In the genomic region with DNA sequence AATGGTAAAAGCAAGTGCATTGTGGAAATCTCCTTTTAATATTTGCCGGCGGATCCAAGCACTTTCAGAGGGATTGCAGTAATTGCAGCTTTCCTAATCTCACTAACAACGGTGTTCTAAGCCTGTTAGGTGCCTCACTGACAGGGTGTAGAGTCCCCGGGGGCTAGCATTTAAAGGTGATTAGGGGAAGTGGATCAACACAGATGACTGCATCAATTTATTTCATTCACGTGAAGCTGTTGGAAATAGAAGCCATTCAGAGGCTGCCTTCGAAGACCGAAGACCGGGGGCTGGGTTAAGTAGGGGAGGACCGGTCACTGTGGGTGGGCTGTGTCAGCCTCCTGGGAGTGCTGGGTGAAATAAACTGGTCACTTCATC, we compare ENCODE assay signal across 21 mouse cellular contexts. TPM values are rescaled to one million over a fixed set of nuclear protein-coding genes. Genes with fewer than 3 reads are reported as not detected.
DNase-seq lines count a peak whose midpoint lies in the region; ATAC-seq and TF ChIP-seq lines count a peak whose summit lies in the region.
"Had no signal": no experiment of that assay in that cellular context is flagged by ENCODE, and none has a peak within 500 bp of the region (broad histone marks: within the 10 kb centered on the region; RNA-seq: fewer than 3 reads in every experiment).

No protein-coding gene starts in this region.

- H3K36me3 ChIP-seq in forebrain, embryonic 13.5 days (ENCODE audit: poor library complexity, severe bottlenecking) = no peaks in the 10 kb centered on the region
- no peaks in the 10 kb centered on the region for H3K36me3 ChIP-seq in forebrain, embryonic 15.5 days
- no peaks in the 10 kb centered on the region for H3K36me3 ChIP-seq in stomach, embryonic 16.5 days (ENCODE audit: control insufficient read depth, insufficient read depth, low read length)
- no peaks in the 10 kb centered on the region for H3K36me3 ChIP-seq in stomach, postnatal 0 days (ENCODE audit: control insufficient read depth, insufficient read depth, low read length)
- H3K36me3 ChIP-seq in midbrain, embryonic 13.5 days = no peaks in the 10 kb centered on the region
- H3K36me3 ChIP-seq: embryonic facial prominence, embryonic 12.5 days; heart, embryonic 12.5 days; limb, embryonic 15.5 days had no signal

- peak overlapping the region; percentile 19; the same call in 1 of the 2 replicates for H3K4me2 ChIP-seq in forebrain, embryonic 13.5 days
- no peak overlapping the region for H3K4me2 ChIP-seq in forebrain, embryonic 15.5 days (replicated peaks)
- no peak overlapping the region for H3K4me2 ChIP-seq in stomach, embryonic 16.5 days (ENCODE audit: low read depth, low read length)
- H3K4me2 ChIP-seq in stomach, postnatal 0 days (replicated peaks; ENCODE audit: low read depth) = no peak overlapping the region
- H3K4me2 ChIP-seq in midbrain, embryonic 13.5 days (replicated peaks) = peak overlapping the region; percentile 20; the same call in 1 of the 2 replicates
- H3K4me2 ChIP-seq: embryonic facial prominence, embryonic 12.5 days; heart, embryonic 12.5 days; limb, embryonic 15.5 days had no signal

- no peak; the same call in 1 of the 2 replicates for ATAC-seq in forebrain, embryonic 13.5 days
- no peak for ATAC-seq in forebrain, embryonic 15.5 days (replicated peaks)
- ATAC-seq in stomach, embryonic 16.5 days (ENCODE audit: insufficient read depth, low FRiP score) = no peak
- ATAC-seq in stomach, postnatal 0 days (ENCODE audit: low FRiP score, low TSS enrichment) = no peak
- ATAC-seq in midbrain, embryonic 13.5 days = 0 out of 2 replicates have a peak, but pooled peaks have one; percentile 24
- no peak for ATAC-seq in erythroid progenitor cell, adult 5-6 weeks (replicated peaks; ENCODE audit: low FRiP score, poor library complexity, severe bottlenecking)
- ATAC-seq: activated CD4-positive, CD25-positive, alpha-beta regulatory T cell, adult 4 months had no signal

- no peak for TF ChIP-seq EP300 in stomach, postnatal 0 days (optimal IDR thresholded peaks at IDR 0.05)

- peaks cover 74% of the 10 kb centered on the region for H3K27me3 ChIP-seq in forebrain, embryonic 13.5 days
- H3K27me3 ChIP-seq in forebrain, embryonic 15.5 days = peaks cover 11% of the 10 kb centered on the region; the same call in 1 of the 2 replicates
- no peaks in the 10 kb centered on the region for H3K27me3 ChIP-seq in stomach, embryonic 16.5 days (ENCODE audit: control insufficient read depth, insufficient read depth, low read length)
- no peaks in the 10 kb centered on the region for H3K27me3 ChIP-seq in stomach, postnatal 0 days (ENCODE audit: control insufficient read depth, insufficient read depth, low read length)
- peaks cover 41% of the 10 kb centered on the region for H3K27me3 ChIP-seq in midbrain, embryonic 13.5 days
- H3K27me3 ChIP-seq: embryonic facial prominence, embryonic 12.5 days had no signal

- H3K9me3 ChIP-seq in forebrain, embryonic 13.5 days (replicated peaks) = no peaks in the 10 kb centered on the region
- H3K9me3 ChIP-seq in forebrain, embryonic 15.5 days = no peaks in the 10 kb centered on the region
- H3K9me3 ChIP-seq in stomach, embryonic 16.5 days (replicated peaks; ENCODE audit: control insufficient read depth, low read length) = peaks cover 4% of the 10 kb centered on the region
- no peaks in the 10 kb centered on the region for H3K9me3 ChIP-seq in stomach, postnatal 0 days (ENCODE audit: control insufficient read depth, low read length)
- no peaks in the 10 kb centered on the region for H3K9me3 ChIP-seq in midbrain, embryonic 13.5 days
- H3K9me3 ChIP-seq: embryonic facial prominence, embryonic 12.5 days; heart, embryonic 12.5 days; limb, embryonic 15.5 days had no signal

- no peak overlapping the region for H3K9ac ChIP-seq in forebrain, embryonic 13.5 days
- no peak overlapping the region for H3K9ac ChIP-seq in forebrain, embryonic 15.5 days (replicated peaks)
- H3K9ac ChIP-seq in stomach, embryonic 16.5 days (ENCODE audit: low read length) = 0 out of 2 replicates have a peak overlapping the region, but pooled peaks have one; percentile 29
- no peak overlapping the region for H3K9ac ChIP-seq in stomach, postnatal 0 days (ENCODE audit: low read length)
- H3K9ac ChIP-seq in midbrain, embryonic 13.5 days (replicated peaks) = no peak overlapping the region; the same call in 1 of the 2 replicates
- H3K9ac ChIP-seq: embryonic facial prominence, embryonic 12.5 days; heart, embryonic 12.5 days; limb, embryonic 15.5 days had no signal

- H3K4me3 ChIP-seq in forebrain, embryonic 13.5 days = no peak overlapping the region
- H3K4me3 ChIP-seq in forebrain, embryonic 15.5 days = no peak overlapping the region
- H3K4me3 ChIP-seq in stomach, embryonic 16.5 days (replicated peaks; ENCODE audit: low read length) = no peak overlapping the region
- H3K4me3 ChIP-seq in stomach, postnatal 0 days (ENCODE audit: low read depth, low read length) = no peak overlapping the region
- no peak overlapping the region for H3K4me3 ChIP-seq in midbrain, embryonic 13.5 days (replicated peaks)
- H3K4me3 ChIP-seq: embryonic facial prominence, embryonic 12.5 days; heart, embryonic 12.5 days; limb, embryonic 15.5 days had no signal

- WGBS in forebrain, embryonic 13.5 days = 6% methylated on average over 9 of the region's 9 CpGs
- WGBS in forebrain, embryonic 15.5 days = 8% methylated on average over 9 of the region's 9 CpGs
- WGBS in stomach, embryonic 16.5 days = 45% methylated on average over 9 of the region's 9 CpGs
- 40% methylated on average over 9 of the region's 9 CpGs for WGBS in stomach, postnatal 0 days
- WGBS in midbrain, embryonic 13.5 days = 13% methylated on average over 9 of the region's 9 CpGs

- no peak for TF ChIP-seq CTCF in stomach, postnatal 0 days (IDR thresholded peaks at IDR 0.05; ENCODE audit: low read depth)

- DNase-seq in stomach, postnatal 0 days (ENCODE audit: low spot score) = no peak
- peak; percentile 74 for DNase-seq in retina, postnatal 1 day
- DNase-seq in layer of hippocampus, adult 8-10 months (ENCODE audit: low spot score in 2 of 2) = no peak
- DNase-seq: adrenal gland, postnatal 14 days; cerebellum, adult 8-10 months; layer of hippocampus, postnatal 36 days; right cerebral cortex, postnatal 4 days; thymus, adult 2 months had no signal

- peaks cover 10% of the 10 kb centered on the region for H3K4me1 ChIP-seq in forebrain, embryonic 13.5 days
- peaks cover 15% of the 10 kb centered on the region for H3K4me1 ChIP-seq in forebrain, embryonic 15.5 days
- H3K4me1 ChIP-seq in stomach, embryonic 16.5 days (ENCODE audit: control insufficient read depth, insufficient read depth, low read length) = 0 out of 2 replicates have a peak, but pooled peaks cover 4% of the 10 kb centered on the region
- no peaks in the 10 kb centered on the region for H3K4me1 ChIP-seq in stomach, postnatal 0 days (replicated peaks; ENCODE audit: control insufficient read depth, insufficient read depth)
- H3K4me1 ChIP-seq in midbrain, embryonic 13.5 days (replicated peaks) = peaks cover 14% of the 10 kb centered on the region
- H3K4me1 ChIP-seq: heart, embryonic 12.5 days; limb, embryonic 15.5 days had no signal

- 0 out of 2 replicates have a peak overlapping the region, but pooled peaks have one; percentile 0 for H3K27ac ChIP-seq in forebrain, embryonic 13.5 days
- H3K27ac ChIP-seq in forebrain, embryonic 15.5 days (replicated peaks) = no peak overlapping the region
- no peak overlapping the region for H3K27ac ChIP-seq in stomach, embryonic 16.5 days (ENCODE audit: low read length)
- H3K27ac ChIP-seq in stomach, postnatal 0 days (replicated peaks) = no peak overlapping the region
- H3K27ac ChIP-seq in midbrain, embryonic 13.5 days = no peak overlapping the region
- H3K27ac ChIP-seq: embryonic facial prominence, embryonic 12.5 days; limb, embryonic 15.5 days had no signal

RNA-seq across cellular contexts. Expression of a gene that starts 6.6 kb away (rescaled TPM):
- polyA plus RNA-seq in forebrain, embryonic 13.5 days (2015; fragmentation: Nextera tagmentation; extraction: Ambion mirVana) = 0.35 TPM in 1 of 2 replicates, not detected in the other
- 4.5 and 6.6 TPM in 2 replicates for polyA plus RNA-seq in forebrain, embryonic 15.5 days (2015; fragmentation: Nextera tagmentation; extraction: Ambion mirVana)
- polyA plus RNA-seq in stomach, embryonic 16.5 days (2015; fragmentation: Nextera tagmentation; extraction: Ambion mirVana) = 0.72 and 1.8 TPM in 2 replicates
- 0.34 and 0.35 TPM in 2 replicates for polyA plus RNA-seq in stomach, postnatal 0 days (2015; fragmentation: Nextera tagmentation; extraction: Ambion mirVana)
- polyA plus RNA-seq in midbrain, embryonic 13.5 days (2015; fragmentation: Nextera tagmentation; extraction: Ambion mirVana) = not detected in 2 replicates
- total RNA-seq in erythroid progenitor cell, adult 5-6 weeks (2015; ENCODE audit: low replicate concordance) = 51.1 and 56.6 TPM in 2 replicates
- 20.4 and 22.6 TPM in 2 replicates for total RNA-seq in erythroid progenitor cell, adult 5-6 weeks (2017; ENCODE audit: low replicate concordance)
- total RNA-seq in layer of hippocampus, adult 8-10 months (2022) = 1 to 10 TPM; 3.4 to 7.7 (median 4.1) TPM
- total RNA-seq: adrenal gland, postnatal 14 days; common myeloid progenitor, adult 5-6 weeks; gastrocnemius, adult 18-20 months; hematopoietic stem cell, adult 5-6 weeks had no signal
- polyA plus RNA-seq: activated CD4-positive, CD25-positive, alpha-beta regulatory T cell, adult 4 months had no signal

RNA-seq across cellular contexts. Expression of a gene that starts 8.4 kb away (rescaled TPM):
- polyA plus RNA-seq in forebrain, embryonic 13.5 days (2015; fragmentation: Nextera tagmentation; extraction: Ambion mirVana) = 4.3 TPM in 2 replicates
- polyA plus RNA-seq in forebrain, embryonic 15.5 days (2015; fragmentation: Nextera tagmentation; extraction: Ambion mirVana) = 4.0 and 4.1 TPM in 2 replicates
- 2.0 and 2.2 TPM in 2 replicates for polyA plus RNA-seq in stomach, embryonic 16.5 days (2015; fragmentation: Nextera tagmentation; extraction: Ambion mirVana)
- polyA plus RNA-seq in stomach, postnatal 0 days (2015; fragmentation: Nextera tagmentation; extraction: Ambion mirVana) = 1.4 and 1.6 TPM in 2 replicates
- polyA plus RNA-seq in midbrain, embryonic 13.5 days (2015; fragmentation: Nextera tagmentation; extraction: Ambion mirVana) = 5.1 and 5.3 TPM in 2 replicates
- 0.72 and 2.9 TPM in 2 replicates for total RNA-seq in erythroid progenitor cell, adult 5-6 weeks (2015; ENCODE audit: low replicate concordance)
- 1.3 TPM in 1 of 2 replicates, not detected in the other for total RNA-seq in erythroid progenitor cell, adult 5-6 weeks (2017; ENCODE audit: low replicate concordance)
- total RNA-seq in layer of hippocampus, adult 8-10 months (2022) = 10 to 100 TPM; 11.0 to 12.3 (median 11.3) TPM

RNA-seq across cellular contexts. Expression of a gene that starts 20.6 kb away (rescaled TPM):
- polyA plus RNA-seq in forebrain, embryonic 13.5 days (2015; fragmentation: Nextera tagmentation; extraction: Ambion mirVana) = 0.39 and 0.48 TPM in 2 replicates
- polyA plus RNA-seq in forebrain, embryonic 15.5 days (2015; fragmentation: Nextera tagmentation; extraction: Ambion mirVana) = 0.60 and 0.74 TPM in 2 replicates
- polyA plus RNA-seq in stomach, embryonic 16.5 days (2015; fragmentation: Nextera tagmentation; extraction: Ambion mirVana) = 2.7 and 2.8 TPM in 2 replicates
- 0.77 and 0.92 TPM in 2 replicates for polyA plus RNA-seq in stomach, postnatal 0 days (2015; fragmentation: Nextera tagmentation; extraction: Ambion mirVana)
- polyA plus RNA-seq in midbrain, embryonic 13.5 days (2015; fragmentation: Nextera tagmentation; extraction: Ambion mirVana) = 0.39 and 0.52 TPM in 2 replicates
- not detected in 2 replicates for total RNA-seq in erythroid progenitor cell, adult 5-6 weeks (2015; ENCODE audit: low replicate concordance)
- total RNA-seq in erythroid progenitor cell, adult 5-6 weeks (2017; ENCODE audit: low replicate concordance) = not detected in 2 replicates
- 1 to 10 TPM; 1.6 to 2.2 (median 1.9) TPM for total RNA-seq in layer of hippocampus, adult 8-10 months (2022)
- total RNA-seq: common myeloid progenitor, adult 5-6 weeks; hematopoietic stem cell, adult 5-6 weeks had no signal

RNA-seq across cellular contexts. Expression of a gene that starts 26.0 kb away (rescaled TPM):
- 0.60 and 0.83 TPM in 2 replicates for polyA plus RNA-seq in forebrain, embryonic 13.5 days (2015; fragmentation: Nextera tagmentation; extraction: Ambion mirVana)
- polyA plus RNA-seq in forebrain, embryonic 15.5 days (2015; fragmentation: Nextera tagmentation; extraction: Ambion mirVana) = 0.87 and 1.1 TPM in 2 replicates
- 24.5 and 28.6 TPM in 2 replicates for polyA plus RNA-seq in stomach, embryonic 16.5 days (2015; fragmentation: Nextera tagmentation; extraction: Ambion mirVana)
- 39.3 and 42.1 TPM in 2 replicates for polyA plus RNA-seq in stomach, postnatal 0 days (2015; fragmentation: Nextera tagmentation; extraction: Ambion mirVana)
- 0.28 and 0.53 TPM in 2 replicates for polyA plus RNA-seq in midbrain, embryonic 13.5 days (2015; fragmentation: Nextera tagmentation; extraction: Ambion mirVana)
- 0.84 TPM in 1 of 2 replicates, not detected in the other for total RNA-seq in erythroid progenitor cell, adult 5-6 weeks (2015; ENCODE audit: low replicate concordance)
- 2.3 and 3.5 TPM in 2 replicates for total RNA-seq in erythroid progenitor cell, adult 5-6 weeks (2017; ENCODE audit: low replicate concordance)
- total RNA-seq in layer of hippocampus, adult 8-10 months (2022) = 1 to 10 TPM in 2 of 4 experiments, under 1 TPM in 2; 0.56 to 1.7 (median 0.86) TPM
- total RNA-seq: common myeloid progenitor, adult 5-6 weeks; gastrocnemius, adult 18-20 months; hematopoietic stem cell, adult 5-6 weeks had no signal
- polyA plus RNA-seq: activated CD4-positive, CD25-positive, alpha-beta regulatory T cell, adult 4 months had no signal

RNA-seq across cellular contexts. Expression of a gene that starts 28.6 kb away (rescaled TPM):
- polyA plus RNA-seq in forebrain, embryonic 13.5 days (2015; fragmentation: Nextera tagmentation; extraction: Ambion mirVana) = not detected in 2 replicates
- polyA plus RNA-seq in forebrain, embryonic 15.5 days (2015; fragmentation: Nextera tagmentation; extraction: Ambion mirVana) = not detected in 2 replicates
- polyA plus RNA-seq in stomach, embryonic 16.5 days (2015; fragmentation: Nextera tagmentation; extraction: Ambion mirVana) = 0.10 and 0.11 TPM in 2 replicates
- 0.19 and 0.23 TPM in 2 replicates for polyA plus RNA-seq in stomach, postnatal 0 days (2015; fragmentation: Nextera tagmentation; extraction: Ambion mirVana)
- 0.04 TPM in 1 of 2 replicates, not detected in the other for polyA plus RNA-seq in midbrain, embryonic 13.5 days (2015; fragmentation: Nextera tagmentation; extraction: Ambion mirVana)
- not detected in 2 replicates for total RNA-seq in erythroid progenitor cell, adult 5-6 weeks (2015; ENCODE audit: low replicate concordance)
- total RNA-seq in erythroid progenitor cell, adult 5-6 weeks (2017; ENCODE audit: low replicate concordance) = not detected in 2 replicates
- total RNA-seq in layer of hippocampus, adult 8-10 months (2022) = under 1 TPM; 0.07 to 0.25 (median 0.16) TPM
- total RNA-seq: common myeloid progenitor, adult 5-6 weeks; gastrocnemius, adult 18-20 months; hematopoietic stem cell, adult 5-6 weeks had no signal
- polyA plus RNA-seq: embryonic facial prominence, embryonic 12.5 days; heart, embryonic 12.5 days; neural tube, embryonic 11.5 days had no signal

Comparison
In these comparisons a context has a peak if more than half of its experiments do, and no peak if none do; other contexts are left out.
1. H3K4me2 ChIP-seq: peak in forebrain, embryonic 13.5 days (single experiment) and midbrain, embryonic 13.5 days (single experiment); none in forebrain, embryonic 15.5 days (single experiment), stomach, embryonic 16.5 days (single experiment) and stomach, postnatal 0 days (single experiment).